Mouse (Mus musculus) heart, embryonic 11.5 days (tissue): ENCODE data around the gene Slc25a21. TPM values are rescaled to one million over a fixed set of nuclear protein-coding genes. Genes with fewer than 3 reads are reported as not detected.

Experiments used
- ATAC-seq: fragments of 200-750 bp; cut with Nextera tagmentation; replicated peaks from 2 replicates; pipeline ENCODE4 v1.8.0; 2017; ENCODE audit warnings: moderate library complexity; ENCODE audit not compliant: insufficient number of reproducible peaks, low FRiP score, low TSS enrichment
- H3K27ac ChIP-seq: fragments of 300-500 bp; sonication (generic); 2 replicates; pipeline ENCODE4 v1.5.1; 2014; ENCODE audit warnings: mild to moderate bottlenecking, low read depth, low read length
- H3K27me3 ChIP-seq: fragments of 300-500 bp; sonication (generic); 2 replicates; pipeline ENCODE4 v1.6.1; 2014; ENCODE audit warnings: mild to moderate bottlenecking, low read length, mixed read lengths; ENCODE audit not compliant: control insufficient read depth, insufficient read depth
- H3K36me3 ChIP-seq: fragments of 300-500 bp; sonication (generic); 2 replicates; pipeline ENCODE4 v1.6.1; 2014; ENCODE audit warnings: mild to moderate bottlenecking, low read length, moderate library complexity, mixed read lengths; ENCODE audit not compliant: control insufficient read depth, insufficient read depth
- H3K4me1 ChIP-seq: fragments of 300-500 bp; sonication (generic); 2 replicates; pipeline ENCODE4 v1.6.1; 2014; ENCODE audit warnings: low read length; ENCODE audit not compliant: control insufficient read depth, insufficient read depth
- H3K4me2 ChIP-seq: fragments of 300-500 bp; sonication (generic); 2 replicates; pipeline ENCODE4 v1.6.1; 2014; ENCODE audit warnings: mild to moderate bottlenecking, moderate library complexity
- H3K4me3 ChIP-seq: fragments of 300-500 bp; sonication (generic); 2 replicates; pipeline ENCODE4 v1.5.1; 2014; ENCODE audit warnings: low read depth, low read length
- H3K9ac ChIP-seq: fragments of 300-500 bp; sonication (generic); 2 replicates; pipeline ENCODE4 v1.6.1; 2014; ENCODE audit warnings: mild to moderate bottlenecking, low read depth, low read length, moderate library complexity
- H3K9me3 ChIP-seq: fragments of 300-500 bp; sonication (generic); replicated peaks from 2 replicates; pipeline ENCODE4 v1.6.1; 2016; ENCODE audit warnings: low read length; ENCODE audit not compliant: control insufficient read depth
- WGBS: fragments of 180-500 bp; shearing (Covaris S2); extraction: QIAGEN DNeasy Blood & Tissue Kit; methylation state at CpG from one replicate; pipeline ENCODE4 v1.1.7; 2014; ENCODE audit not compliant: insufficient replicate concordance; 5-methylcytosine and 5-hydroxymethylcytosine counted together
- polyA plus RNA-seq: library from polyadenylated mRNA; unstranded; fragments of >200 nt; fragmentation: Nextera tagmentation; extraction: Ambion mirVana; gene quantifications from 2 replicates; pipeline ENCODE4 v1.2.1, GENCODE M21; 2014

Slc25a21 gene
- polyA plus RNA-seq, 1 experiment from 2014 or later: 6.4 TPM

DNA sequence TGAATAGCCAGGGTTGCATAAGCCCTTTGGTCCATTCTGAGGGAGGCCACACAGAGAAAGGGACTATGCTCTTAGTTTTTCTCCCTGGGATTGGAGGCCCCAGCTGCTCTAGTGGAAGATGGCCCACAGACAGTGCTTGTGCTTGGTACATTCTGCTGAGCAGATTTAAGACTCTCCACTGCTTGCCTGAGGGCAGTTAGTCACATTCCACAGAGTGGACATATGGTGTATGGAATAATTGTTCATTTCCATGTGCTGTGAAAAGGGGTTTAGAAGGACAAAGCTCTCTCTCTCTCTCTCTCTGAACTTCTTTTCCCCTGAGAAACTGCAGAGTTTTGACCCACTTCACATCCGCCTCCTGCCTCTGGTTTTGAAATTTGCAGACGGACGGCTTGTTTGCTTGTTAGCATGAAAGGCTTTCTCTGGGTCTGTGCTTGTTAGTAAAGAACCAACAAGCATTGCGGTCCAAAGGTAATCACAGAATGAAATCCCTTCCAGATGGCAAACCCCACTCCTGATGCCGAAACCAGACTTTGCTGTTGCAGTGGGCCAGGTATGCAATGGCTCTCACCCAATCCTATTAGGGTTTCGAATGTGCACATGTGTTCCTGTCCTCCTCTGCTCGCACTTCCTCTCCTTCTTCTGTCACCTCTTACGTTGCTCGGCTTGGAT, 527.7 kb downstream of the Slc25a21 start:
- 72% methylated on average over 9 of the region's 9 CpGs for WGBS
- Histone ChIP-seq H3K9ac (no peak overlapping the region), H3K4me1 (no peaks in the 10 kb centered on the region), H3K4me2 (no peak overlapping the region), H3K4me3 (no peak overlapping the region), H3K27me3 (no peaks in the 10 kb centered on the region), H3K36me3 (no peaks in the 10 kb centered on the region), H3K9me3 (no peaks in the 10 kb centered on the region), H3K27ac (no peak overlapping the region)
- ATAC-seq: no peak

Other genes starting within 250 kb of the Slc25a21 start
- 47.3 and 50.7 TPM in 2 replicates for gene Prps1l3, start 32.9 kb upstream of the Slc25a21 start, polyA plus RNA-seq
- gene Mipol1, start 33.0 kb upstream of the Slc25a21 start, polyA plus RNA-seq: 8.7 and 9.9 TPM in 2 replicates